Mouse (Mus musculus) hindbrain, embryonic 13.5 days (tissue): ENCODE results near the gene Fam117a. TPM values are rescaled to one million over a fixed set of nuclear protein-coding genes. Genes with fewer than 3 reads are reported as not detected.

Experiments
- ATAC-seq: fragments of 200-750 bp; cut with Nextera tagmentation; 2 replicates; pipeline ENCODE4 v1.8.0; 2017; ENCODE audit warnings: moderate TSS enrichment; ENCODE audit not compliant: low FRiP score
- H3K27ac ChIP-seq: fragments of 300-500 bp; sonication (generic); 2 replicates; pipeline ENCODE4 v1.5.1; 2015; ENCODE audit warnings: inconsistent platforms, mild to moderate bottlenecking, moderate library complexity
- H3K27me3 ChIP-seq: fragments of 300-500 bp; sonication (generic); 2 replicates; pipeline ENCODE4 v1.6.1; 2015; ENCODE audit warnings: mild to moderate bottlenecking, inconsistent platforms
- H3K36me3 ChIP-seq: fragments of 300-500 bp; sonication (generic); 2 replicates; pipeline ENCODE4 v1.6.1; 2015; ENCODE audit warnings: mild to moderate bottlenecking, inconsistent platforms
- H3K4me1 ChIP-seq: fragments of 300-500 bp; sonication (generic); replicated peaks from 2 replicates; pipeline ENCODE4 v1.6.1; 2015; ENCODE audit warnings: inconsistent platforms
- H3K4me2 ChIP-seq: fragments of 300-500 bp; sonication (generic); 2 replicates; pipeline ENCODE4 v1.6.1; 2015; ENCODE audit warnings: inconsistent platforms, mild to moderate bottlenecking, moderate library complexity
- H3K4me3 ChIP-seq: fragments of 300-500 bp; sonication (generic); 2 replicates; pipeline ENCODE4 v1.5.1; 2015; ENCODE audit warnings: mild to moderate bottlenecking, inconsistent platforms
- H3K9ac ChIP-seq: fragments of 300-500 bp; sonication (generic); 2 replicates; pipeline ENCODE4 v1.6.1; 2015; ENCODE audit warnings: mild to moderate bottlenecking, inconsistent platforms
- H3K9me3 ChIP-seq: fragments of 300-500 bp; sonication (generic); 2 replicates; pipeline ENCODE4 v1.6.1; 2016; ENCODE audit warnings: inconsistent platforms
- WGBS: fragments of 180-500 bp; shearing (Covaris S2); methylation state at CpG from one replicate; pipeline ENCODE4 v1.1.7; 2015; 5-methylcytosine and 5-hydroxymethylcytosine counted together
- polyA plus RNA-seq: library from polyadenylated mRNA; unstranded; fragments of >200 nt; fragmentation: Nextera tagmentation; extraction: Ambion mirVana; gene quantifications from 2 replicates; pipeline ENCODE4 v1.2.1, GENCODE M21; 2015

Gene Fam117a
- polyA plus RNA-seq, 1 experiment from 2014 or later, result 3.5 TPM

GRCm38 (mm10) chr11:95311425-95311807 is 25.4 kb upstream of the Fam117a start:
- H3K27me3 ChIP-seq, result no peaks in the 10 kb centered on the region
- H3K4me1 ChIP-seq, result peaks cover 21% of the 10 kb centered on the region
- H3K4me2 ChIP-seq, result peak overlapping the region; percentile 62
- no peak for ATAC-seq
- H3K4me3 ChIP-seq, result peak overlapping the region; percentile 91
- WGBS, result 22% methylated on average over 5 of the region's 5 CpGs
- no peaks in the 10 kb centered on the region for H3K9me3 ChIP-seq
- H3K36me3 ChIP-seq, result no peaks in the 10 kb centered on the region
- peak overlapping the region; percentile 69; the same call in 1 of the 2 replicates for H3K9ac ChIP-seq
- H3K27ac ChIP-seq, result no peak overlapping the region

DNA sequence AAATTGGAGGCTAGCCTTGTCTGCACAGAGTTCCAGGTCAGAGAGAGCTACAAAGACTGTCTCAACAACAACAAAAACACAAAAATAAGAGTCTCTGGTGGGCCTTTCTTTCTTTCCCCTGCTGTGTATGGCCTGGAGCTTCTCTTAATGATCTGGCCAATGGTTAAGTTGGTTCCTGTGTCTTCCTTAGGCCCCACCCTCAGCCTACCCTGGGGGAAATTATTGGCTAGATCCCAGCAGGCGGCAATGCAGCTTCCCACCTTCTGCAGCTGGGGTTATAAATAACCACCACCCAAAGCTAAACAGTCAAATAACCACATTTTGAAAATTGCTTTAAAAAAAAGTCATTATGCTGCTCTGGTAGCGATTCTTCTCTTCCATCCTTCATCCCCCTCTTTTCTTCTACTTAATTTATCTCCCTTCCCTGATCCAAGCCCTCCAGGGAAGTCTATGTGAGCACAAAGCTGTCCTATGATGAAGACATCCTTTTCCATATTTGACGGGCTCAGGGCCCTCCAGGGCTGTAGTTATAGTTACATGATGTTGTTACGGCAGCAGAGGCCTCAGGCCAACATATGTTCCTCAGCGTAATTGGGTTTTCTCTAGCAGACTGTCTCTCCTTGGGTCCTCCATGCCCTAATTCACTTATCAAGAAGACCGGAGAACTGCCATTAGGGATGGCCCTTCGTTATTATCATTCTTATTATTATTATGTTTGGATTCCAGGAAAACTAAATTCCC is 21.4 kb upstream of the Fam117a start:
- Histone ChIP-seq H3K9ac (no peak overlapping the region), H3K4me1 (peaks cover 9% of the 10 kb centered on the region), H3K27me3 (no peaks in the 10 kb centered on the region), H3K27ac (no peak overlapping the region), H3K9me3 (no peaks in the 10 kb centered on the region), H3K4me3 (no peak overlapping the region), H3K36me3 (no peaks in the 10 kb centered on the region), H3K4me2 (no peak overlapping the region)
- ATAC-seq, result no peak
- 68% methylated on average over 7 of the region's 7 CpGs for WGBS

DNA sequence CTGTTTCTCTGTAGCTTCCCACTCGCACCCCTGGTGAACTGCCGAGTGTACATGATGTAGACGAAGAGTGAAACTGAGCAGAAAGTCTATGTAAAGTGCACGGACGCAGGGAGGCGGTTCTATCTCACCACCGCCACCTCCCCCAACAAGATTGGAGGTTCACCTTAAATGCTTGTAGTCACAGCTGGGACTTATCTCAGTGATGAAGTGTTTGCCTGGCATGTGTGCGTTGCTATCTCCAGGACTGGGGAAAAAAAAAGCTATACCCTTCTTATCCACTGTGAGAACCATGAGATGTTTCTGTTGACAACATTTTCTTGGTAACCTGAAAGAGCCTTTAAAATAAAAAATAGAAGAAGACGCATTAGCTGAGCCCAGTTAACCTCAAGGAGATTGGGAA is 18.7 kb upstream of the Fam117a start:
- no peaks in the 10 kb centered on the region for H3K9me3 ChIP-seq
- H3K4me2 ChIP-seq, result no peak overlapping the region
- WGBS, result 88% methylated on average over 9 of the region's 9 CpGs
- no peaks in the 10 kb centered on the region for H3K36me3 ChIP-seq
- no peaks in the 10 kb centered on the region for H3K4me1 ChIP-seq
- no peak for ATAC-seq
- H3K27me3 ChIP-seq, result peaks cover 2% of the 10 kb centered on the region; the same call in 1 of the 2 replicates
- H3K27ac ChIP-seq, result no peak overlapping the region
- no peak overlapping the region for H3K4me3 ChIP-seq
- no peak overlapping the region for H3K9ac ChIP-seq

DNA sequence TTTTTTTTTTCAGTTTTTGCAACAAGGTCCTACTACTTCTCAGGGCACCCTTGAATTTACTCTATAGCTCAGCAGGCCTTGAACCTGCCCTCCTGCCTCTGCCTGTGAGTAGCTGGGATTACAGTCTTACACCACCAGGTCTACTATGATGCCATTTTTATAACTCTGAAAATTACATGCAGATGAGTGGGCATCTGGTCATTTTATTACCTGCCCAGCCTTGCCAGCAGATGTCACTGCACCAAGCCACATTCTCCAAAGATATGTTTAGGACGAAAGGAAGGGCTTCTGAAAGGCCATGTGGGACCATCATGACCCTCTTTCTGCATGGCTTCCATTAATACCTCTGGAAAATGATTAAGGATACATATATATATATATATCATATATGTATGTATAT is 17.3 kb upstream of the Fam117a start:
- no peak overlapping the region for H3K27ac ChIP-seq
- no peaks in the 10 kb centered on the region for H3K9me3 ChIP-seq
- peaks cover 2% of the 10 kb centered on the region; the same call in 1 of the 2 replicates for H3K27me3 ChIP-seq
- H3K4me3 ChIP-seq, result no peak overlapping the region
- H3K4me1 ChIP-seq, result peaks cover 5% of the 10 kb centered on the region; the same call in 1 of the 2 replicates
- H3K36me3 ChIP-seq, result no peaks in the 10 kb centered on the region
- ATAC-seq, result no peak
- H3K9ac ChIP-seq, result no peak overlapping the region
- no peak overlapping the region for H3K4me2 ChIP-seq
- 54% methylated on average over 1 of the region's 1 CpGs for WGBS

DNA sequence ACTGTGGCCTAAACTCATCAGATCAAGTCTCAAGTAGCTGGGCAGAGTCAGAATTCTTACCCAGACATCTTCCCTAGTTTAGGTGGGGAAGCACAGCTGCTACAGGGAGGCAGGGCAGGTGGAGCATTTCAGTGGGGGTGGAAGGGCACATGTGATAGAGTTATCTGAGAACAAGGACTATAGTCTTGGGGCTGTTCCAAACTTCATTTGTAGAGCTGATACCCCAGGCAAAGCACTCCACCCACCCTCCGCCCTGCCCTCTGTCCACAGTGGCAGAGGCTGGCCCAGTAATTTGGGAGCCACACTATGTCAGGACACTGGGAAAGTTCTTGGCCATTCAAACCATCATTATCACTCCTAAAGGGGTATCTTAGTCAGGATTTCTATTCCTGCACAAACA is 16.8 kb upstream of the Fam117a start:
- H3K36me3 ChIP-seq, result no peaks in the 10 kb centered on the region
- no peak overlapping the region for H3K27ac ChIP-seq
- peaks cover 9% of the 10 kb centered on the region; the same call in 1 of the 2 replicates for H3K4me1 ChIP-seq
- peaks cover 2% of the 10 kb centered on the region; the same call in 1 of the 2 replicates for H3K27me3 ChIP-seq
- no peak overlapping the region for H3K4me3 ChIP-seq
- no peak overlapping the region for H3K4me2 ChIP-seq
- no peak for ATAC-seq
- H3K9me3 ChIP-seq, result no peaks in the 10 kb centered on the region
- WGBS, result 95% methylated on average over 1 of the region's 1 CpGs
- no peak overlapping the region for H3K9ac ChIP-seq

DNA sequence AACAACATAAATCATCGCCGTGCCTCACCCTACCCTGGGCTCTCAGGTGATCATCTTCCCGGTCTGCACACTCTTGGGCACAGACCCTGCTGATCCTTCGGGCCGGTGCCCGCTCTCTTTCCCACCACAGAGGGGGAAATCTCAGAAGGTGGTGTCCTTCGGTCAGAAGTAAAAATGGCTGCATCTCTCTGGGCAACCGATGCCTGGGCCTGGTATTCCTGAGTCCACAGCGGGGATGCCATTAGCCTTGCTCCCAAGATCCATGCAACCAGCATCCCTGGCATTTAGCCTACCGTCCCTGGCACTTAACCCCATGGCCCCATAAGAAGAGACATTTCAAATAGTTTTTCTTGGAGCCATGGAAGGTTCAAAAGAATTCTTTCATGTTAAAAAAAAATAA is 12.6 kb upstream of the Fam117a start:
- 33% methylated on average over 10 of the region's 10 CpGs for WGBS
- Histone ChIP-seq H3K4me2 (no peak overlapping the region), H3K9ac (no peak overlapping the region), H3K4me1 (peaks cover 9% of the 10 kb centered on the region; the same call in 1 of the 2 replicates), H3K27me3 (peaks cover 19% of the 10 kb centered on the region), H3K27ac (no peak overlapping the region), H3K4me3 (no peak overlapping the region), H3K36me3 (no peaks in the 10 kb centered on the region), H3K9me3 (no peaks in the 10 kb centered on the region)
- ATAC-seq, result no peak

GRCm38 (mm10) chr11:95325832-95326231 is 11.0 kb upstream of the Fam117a start:
- ATAC-seq, result no peak
- H3K27ac ChIP-seq, result no peak overlapping the region
- H3K4me3 ChIP-seq, result no peak overlapping the region
- H3K36me3 ChIP-seq, result no peaks in the 10 kb centered on the region
- peaks cover 19% of the 10 kb centered on the region for H3K27me3 ChIP-seq
- no peaks in the 10 kb centered on the region for H3K9me3 ChIP-seq
- WGBS, result 87% methylated on average over 4 of the region's 4 CpGs
- no peak overlapping the region for H3K9ac ChIP-seq
- peaks cover 9% of the 10 kb centered on the region; the same call in 1 of the 2 replicates for H3K4me1 ChIP-seq
- no peak overlapping the region for H3K4me2 ChIP-seq

DNA sequence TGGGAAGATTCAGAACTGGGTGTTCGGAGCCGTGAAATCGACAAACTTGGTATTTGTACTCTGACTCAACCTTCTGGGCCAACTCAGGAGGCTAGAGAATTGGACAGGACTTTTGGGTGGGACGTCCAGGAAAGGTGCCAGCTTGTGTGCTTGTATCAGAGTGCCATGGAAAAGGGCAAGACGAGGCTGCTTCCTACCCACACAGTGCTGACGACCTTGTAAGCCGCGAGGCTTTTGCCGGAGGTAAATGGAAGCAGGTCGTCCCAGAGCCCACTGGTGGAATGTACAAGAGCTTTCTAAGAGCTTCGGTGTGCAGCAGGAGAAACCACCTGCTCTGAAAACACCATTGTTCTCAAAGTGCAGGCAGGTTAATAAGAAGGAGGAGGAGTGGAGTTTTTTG is 10.6 kb upstream of the Fam117a start:
- Histone ChIP-seq H3K36me3 (no peaks in the 10 kb centered on the region), H3K4me2 (no peak overlapping the region), H3K27me3 (peaks cover 19% of the 10 kb centered on the region), H3K9me3 (no peaks in the 10 kb centered on the region), H3K27ac (no peak overlapping the region), H3K9ac (no peak overlapping the region), H3K4me3 (no peak overlapping the region), H3K4me1 (peaks cover 9% of the 10 kb centered on the region; the same call in 1 of the 2 replicates)
- ATAC-seq, result no peak
- 82% methylated on average over 11 of the region's 11 CpGs for WGBS

GRCm38 (mm10) chr11:95328629-95329028 is 8.2 kb upstream of the Fam117a start:
- Histone ChIP-seq H3K36me3 (no peaks in the 10 kb centered on the region), H3K27me3 (peaks cover 17% of the 10 kb centered on the region; the same call in 1 of the 2 replicates), H3K9me3 (no peaks in the 10 kb centered on the region), H3K9ac (no peak overlapping the region), H3K27ac (no peak overlapping the region), H3K4me3 (no peak overlapping the region), H3K4me2 (no peak overlapping the region), H3K4me1 (peaks cover 9% of the 10 kb centered on the region; the same call in 1 of the 2 replicates)
- WGBS, result 76% methylated on average over 5 of the region's 5 CpGs
- ATAC-seq, result no peak

- Histone ChIP-seq H3K27ac (no peak overlapping the region), H3K9ac (no peak overlapping the region), H3K4me3 (no peak overlapping the region), H3K27me3 (peaks cover 14% of the 10 kb centered on the region; the same call in 1 of the 2 replicates), H3K4me1 (no peaks in the 10 kb centered on the region), H3K9me3 (no peaks in the 10 kb centered on the region), H3K4me2 (no peak overlapping the region), H3K36me3 (no peaks in the 10 kb centered on the region)
- ATAC-seq, result no peak
- 68% methylated on average over 1 of the region's 1 CpGs for WGBS
Measured at GRCm38 (mm10) chr11:95330662-95331061, 6.2 kb upstream of the Fam117a start.

GRCm38 (mm10) chr11:95333209-95333608 is 3.6 kb upstream of the Fam117a start:
- 70% methylated on average over 4 of the region's 4 CpGs for WGBS
- ATAC-seq, result no peak
- H3K27ac ChIP-seq, result no peak overlapping the region

GRCm38 (mm10) chr11:95333805-95334204 is 3.0 kb upstream of the Fam117a start:
- no peaks in the 10 kb centered on the region for H3K9me3 ChIP-seq
- H3K27me3 ChIP-seq, result peaks cover 12% of the 10 kb centered on the region
- H3K36me3 ChIP-seq, result no peaks in the 10 kb centered on the region
- ATAC-seq, result no peak
- no peak overlapping the region for H3K4me2 ChIP-seq
- no peak overlapping the region for H3K4me3 ChIP-seq
- H3K27ac ChIP-seq, result no peak overlapping the region
- 89% methylated on average over 9 of the region's 9 CpGs for WGBS
- H3K4me1 ChIP-seq, result peaks cover 14% of the 10 kb centered on the region
- H3K9ac ChIP-seq, result no peak overlapping the region

More at GRCm38 (mm10) chr11:95333209-95333608, 3.6 kb upstream of the Fam117a start:
- H3K9me3 ChIP-seq, result no peaks in the 10 kb centered on the region
- H3K27me3 ChIP-seq, result peaks cover 11% of the 10 kb centered on the region
- no peaks in the 10 kb centered on the region for H3K36me3 ChIP-seq
- H3K4me2 ChIP-seq, result no peak overlapping the region
- H3K4me3 ChIP-seq, result no peak overlapping the region
- no peak overlapping the region for H3K9ac ChIP-seq
- H3K4me1 ChIP-seq, result peaks cover 10% of the 10 kb centered on the region
